Mouse (Mus musculus): ENCODE results near the gene Olfr1128. TPM values are rescaled to one million over a fixed set of nuclear protein-coding genes. Genes with fewer than 3 reads are reported as not detected.

Olfr1128 gene
- polyA plus RNA-seq (2015; fragmentation: Illumina TruSeq; extraction: RNeasy Lipid Tissue Mini Kit (QIAGEN cat#74804); ENCODE audit: low read depth, low replicate concordance): not detected

DNA sequence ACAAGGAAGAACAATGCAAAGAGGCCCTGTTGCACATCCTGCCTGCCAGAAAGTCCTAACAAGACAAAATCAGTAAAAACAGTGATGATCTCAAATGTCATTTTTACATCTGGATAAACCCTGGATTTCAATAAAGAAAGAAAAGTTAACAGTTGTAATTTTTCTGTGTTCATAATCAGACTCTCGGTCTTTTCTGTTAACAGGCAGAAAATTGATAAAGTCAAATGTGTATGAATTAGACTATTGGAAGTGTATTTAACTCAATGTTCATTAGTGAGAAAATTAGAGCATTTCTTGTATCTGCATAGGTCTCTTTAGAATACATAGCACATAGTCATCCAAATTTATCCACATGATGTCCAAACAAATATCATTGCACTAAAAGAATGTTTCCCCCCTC lies at the start of gene Olfr1128:
Gene Olfr1128, minus strand, starts transcription at position 101 of the 400 bp plus-strand sequence.

DNA sequence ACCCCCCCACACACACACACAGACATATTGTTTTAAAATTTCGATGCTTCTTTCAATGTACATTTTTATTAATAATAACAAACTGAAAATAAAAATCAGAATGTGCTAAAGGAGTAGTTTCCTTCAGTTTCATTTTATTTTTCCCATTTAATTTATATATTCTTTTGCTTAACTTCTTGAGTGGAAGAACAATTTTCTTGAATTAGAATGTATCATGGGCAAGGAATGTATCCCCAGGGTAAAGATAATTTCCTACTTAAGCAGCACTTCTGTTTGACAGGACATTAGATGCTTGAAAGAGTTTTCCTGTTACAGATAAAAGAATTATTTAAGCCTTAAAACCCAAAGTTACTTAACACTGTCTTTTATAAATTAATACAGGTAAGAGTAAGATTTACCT lies 28.3 kb upstream of the Olfr1128 start, which contains the start of gene Olfr1129:
Gene Olfr1129, plus strand, starts transcription at position 301 of the 400 bp plus-strand sequence.

DNA sequence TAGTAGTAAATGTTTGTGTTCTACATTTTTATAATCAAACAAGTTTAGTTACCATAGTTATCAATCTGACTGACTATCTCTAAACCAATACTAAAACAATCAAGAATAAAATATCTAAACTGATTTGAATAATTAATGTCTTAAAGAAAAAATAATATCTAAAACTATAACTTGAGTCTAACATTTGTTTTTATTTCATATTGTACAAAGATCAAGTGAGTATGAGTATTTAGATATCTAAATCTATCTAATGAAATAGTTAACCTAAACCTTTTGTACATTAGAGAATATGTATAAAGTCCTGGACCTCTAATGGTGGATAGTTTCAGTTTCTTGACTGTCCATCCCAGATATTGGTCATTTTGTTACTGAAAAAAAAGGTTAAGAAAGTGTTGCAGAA lies 13.8 kb downstream of the Olfr1128 start, which contains the start of gene Olfr153:
Gene Olfr153, plus strand, starts transcription at position 301 of the 400 bp plus-strand sequence.

DNA sequence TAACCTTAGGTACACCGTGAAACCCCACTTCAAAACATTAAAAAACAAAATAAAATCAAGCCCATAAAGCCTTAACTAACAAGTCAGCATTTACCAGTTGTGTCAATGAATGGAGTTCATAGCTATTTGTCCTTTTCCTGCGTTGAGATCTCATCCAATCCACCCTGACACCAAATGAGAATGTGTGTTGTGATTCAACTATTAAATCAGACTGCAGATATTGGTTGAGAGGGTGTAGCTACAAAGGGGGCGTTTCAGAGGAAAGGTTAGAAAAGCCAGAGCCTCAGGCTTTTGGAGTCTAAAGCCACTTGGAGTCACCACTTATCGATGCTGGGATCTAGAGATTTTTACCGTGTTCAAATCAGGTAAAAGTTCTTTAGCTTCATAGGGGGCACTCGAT lies 39.1 kb downstream of the Olfr1128 start, which contains the start of gene Pramel6:
Gene Pramel6, plus strand, starts transcription at position 301 of the 400 bp plus-strand sequence.

DNA sequence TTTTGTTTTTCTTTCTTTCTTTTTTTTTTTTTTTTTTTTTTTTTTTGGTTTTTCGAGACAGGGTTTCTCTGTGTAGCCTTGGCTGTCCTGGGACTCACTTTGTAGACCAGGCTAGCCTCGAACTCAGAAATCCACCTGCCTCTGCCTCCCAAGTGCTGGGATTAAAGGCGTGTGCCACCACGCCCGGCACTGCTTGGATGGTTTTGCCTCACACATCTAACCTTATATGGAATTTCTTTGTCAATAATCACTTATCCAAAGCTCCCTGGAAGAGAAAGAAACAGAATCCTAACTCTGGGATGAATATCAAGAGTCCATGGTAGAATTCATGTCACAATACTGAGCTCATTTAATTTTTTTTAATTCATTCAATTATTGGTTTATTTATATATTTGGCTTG lies 48.3 kb downstream of the Olfr1128 start, which contains the start of gene Pramel7:
Gene Pramel7, minus strand, starts transcription at position 101 of the 400 bp plus-strand sequence.

Other genes with a start within 250 kb of the Olfr1128 start
- not detected for gene Olfr1118, start 238.0 kb downstream of the Olfr1128 start, polyA plus RNA-seq (2015; fragmentation: Illumina TruSeq; extraction: RNeasy Lipid Tissue Mini Kit (QIAGEN cat#74804); ENCODE audit: low read depth, low replicate concordance)
- not detected for gene Olfr1120, start 190.7 kb downstream of the Olfr1128 start, polyA plus RNA-seq (2015; fragmentation: Illumina TruSeq; extraction: RNeasy Lipid Tissue Mini Kit (QIAGEN cat#74804); ENCODE audit: low read depth, low replicate concordance)
- not detected for gene Olfr1121, start 175.6 kb downstream of the Olfr1128 start, polyA plus RNA-seq (2015; fragmentation: Illumina TruSeq; extraction: RNeasy Lipid Tissue Mini Kit (QIAGEN cat#74804); ENCODE audit: low read depth, low replicate concordance)
- gene Olfr1122, start 159.7 kb downstream of the Olfr1128 start, polyA plus RNA-seq (2015; fragmentation: Illumina TruSeq; extraction: RNeasy Lipid Tissue Mini Kit (QIAGEN cat#74804); ENCODE audit: low read depth, low replicate concordance): not detected
- gene Olfr1123, start 128.9 kb downstream of the Olfr1128 start, polyA plus RNA-seq (2015; fragmentation: Illumina TruSeq; extraction: RNeasy Lipid Tissue Mini Kit (QIAGEN cat#74804); ENCODE audit: low read depth, low replicate concordance): not detected
- gene Olfr1124, start 115.3 kb downstream of the Olfr1128 start, polyA plus RNA-seq (2015; fragmentation: Illumina TruSeq; extraction: RNeasy Lipid Tissue Mini Kit (QIAGEN cat#74804); ENCODE audit: low read depth, low replicate concordance): not detected
- not detected for gene Olfr1126, start 91.6 kb downstream of the Olfr1128 start, polyA plus RNA-seq (2015; fragmentation: Illumina TruSeq; extraction: RNeasy Lipid Tissue Mini Kit (QIAGEN cat#74804); ENCODE audit: low read depth, low replicate concordance)
- gene Pramel7, start 48.4 kb downstream of the Olfr1128 start, polyA plus RNA-seq (2015; fragmentation: Illumina TruSeq; extraction: RNeasy Lipid Tissue Mini Kit (QIAGEN cat#74804); ENCODE audit: low read depth, low replicate concordance): not detected
- not detected for gene Pramel6, start 39.0 kb downstream of the Olfr1128 start, polyA plus RNA-seq (2015; fragmentation: Illumina TruSeq; extraction: RNeasy Lipid Tissue Mini Kit (QIAGEN cat#74804); ENCODE audit: low read depth, low replicate concordance)
- gene Olfr153, start 13.7 kb downstream of the Olfr1128 start, polyA plus RNA-seq (2015; fragmentation: Illumina TruSeq; extraction: RNeasy Lipid Tissue Mini Kit (QIAGEN cat#74804); ENCODE audit: low read depth, low replicate concordance): not detected
- not detected for gene Olfr1129, start 28.4 kb upstream of the Olfr1128 start, polyA plus RNA-seq (2015; fragmentation: Illumina TruSeq; extraction: RNeasy Lipid Tissue Mini Kit (QIAGEN cat#74804); ENCODE audit: low read depth, low replicate concordance)
- not detected for gene Olfr1130, start 60.7 kb upstream of the Olfr1128 start, polyA plus RNA-seq (2015; fragmentation: Illumina TruSeq; extraction: RNeasy Lipid Tissue Mini Kit (QIAGEN cat#74804); ENCODE audit: low read depth, low replicate concordance)
- not detected for gene Olfr1131, start 81.6 kb upstream of the Olfr1128 start, polyA plus RNA-seq (2015; fragmentation: Illumina TruSeq; extraction: RNeasy Lipid Tissue Mini Kit (QIAGEN cat#74804); ENCODE audit: low read depth, low replicate concordance)
- not detected for gene Olfr1132, start 92.0 kb upstream of the Olfr1128 start, polyA plus RNA-seq (2015; fragmentation: Illumina TruSeq; extraction: RNeasy Lipid Tissue Mini Kit (QIAGEN cat#74804); ENCODE audit: low read depth, low replicate concordance)
- gene Olfr1133, start 101.8 kb upstream of the Olfr1128 start, polyA plus RNA-seq (2015; fragmentation: Illumina TruSeq; extraction: RNeasy Lipid Tissue Mini Kit (QIAGEN cat#74804); ENCODE audit: low read depth, low replicate concordance): not detected
- not detected for gene Olfr1134, start 112.9 kb upstream of the Olfr1128 start, polyA plus RNA-seq (2015; fragmentation: Illumina TruSeq; extraction: RNeasy Lipid Tissue Mini Kit (QIAGEN cat#74804); ENCODE audit: low read depth, low replicate concordance)
- gene Olfr1135, start 128.1 kb upstream of the Olfr1128 start, polyA plus RNA-seq (2015; fragmentation: Illumina TruSeq; extraction: RNeasy Lipid Tissue Mini Kit (QIAGEN cat#74804); ENCODE audit: low read depth, low replicate concordance): not detected
- gene Olfr1136, start 148.4 kb upstream of the Olfr1128 start, polyA plus RNA-seq (2015; fragmentation: Illumina TruSeq; extraction: RNeasy Lipid Tissue Mini Kit (QIAGEN cat#74804); ENCODE audit: low read depth, low replicate concordance): not detected
- not detected for gene Olfr1137, start 167.6 kb upstream of the Olfr1128 start, polyA plus RNA-seq (2015; fragmentation: Illumina TruSeq; extraction: RNeasy Lipid Tissue Mini Kit (QIAGEN cat#74804); ENCODE audit: low read depth, low replicate concordance)
- not detected for gene Olfr1138, start 194.4 kb upstream of the Olfr1128 start, polyA plus RNA-seq (2015; fragmentation: Illumina TruSeq; extraction: RNeasy Lipid Tissue Mini Kit (QIAGEN cat#74804); ENCODE audit: low read depth, low replicate concordance)
- gene Olfr1140, start 198.2 kb upstream of the Olfr1128 start, polyA plus RNA-seq (2015; fragmentation: Illumina TruSeq; extraction: RNeasy Lipid Tissue Mini Kit (QIAGEN cat#74804); ENCODE audit: low read depth, low replicate concordance): not detected
- not detected for gene Olfr1141, start 208.4 kb upstream of the Olfr1128 start, polyA plus RNA-seq (2015; fragmentation: Illumina TruSeq; extraction: RNeasy Lipid Tissue Mini Kit (QIAGEN cat#74804); ENCODE audit: low read depth, low replicate concordance)
- not detected for gene Olfr152, start 233.9 kb upstream of the Olfr1128 start, polyA plus RNA-seq (2015; fragmentation: Illumina TruSeq; extraction: RNeasy Lipid Tissue Mini Kit (QIAGEN cat#74804); ENCODE audit: low read depth, low replicate concordance)